Mouse (Mus musculus): Measurements from ENCODE around the gene Lgr5. TPM values are rescaled to one million over a fixed set of nuclear protein-coding genes. Genes with fewer than 3 reads are reported as not detected.

Gene Lgr5
- polyA plus RNA-seq, 1 experiment from 2014 or later = 4.8 TPM

- no peaks in the 10 kb centered on the region for H3K27me3 ChIP-seq (replicated peaks)
- H3K9me3 ChIP-seq = no peaks in the 10 kb centered on the region
- no peak overlapping the region for H3K9ac ChIP-seq
- WGBS = 71% methylated on average over 3 of the region's 3 CpGs
- no peaks in the 10 kb centered on the region for H3K4me1 ChIP-seq
- no peaks in the 10 kb centered on the region for H3K36me3 ChIP-seq
- H3K4me3 ChIP-seq = no peak overlapping the region
- H3K4me2 ChIP-seq (replicated peaks) = no peak overlapping the region
- H3K27ac ChIP-seq = no peak overlapping the region
- ATAC-seq (ENCODE audit: low FRiP score, low read depth) = no peak
Measured at GRCm38 (mm10) chr10:115484660-115485059, 102.9 kb downstream of the Lgr5 start.

GRCm38 (mm10) chr10:115478441-115479141 is 109.0 kb downstream of the Lgr5 start:
- 15% methylated on average over 20 of the region's 20 CpGs for WGBS
- Histone ChIP-seq H3K27ac (no peak overlapping the region), H3K4me1 (peaks cover 8% of the 10 kb centered on the region), H3K36me3 (no peaks in the 10 kb centered on the region), H3K27me3 (replicated peaks) (no peaks in the 10 kb centered on the region), H3K4me2 (replicated peaks) (peak overlapping the region; percentile 53), H3K9me3 (no peaks in the 10 kb centered on the region), H3K9ac (no peak overlapping the region; the same call in 1 of the 2 replicates), H3K4me3 (peak overlapping the region; percentile 5; the same call in 1 of the 2 replicates)
- peak; percentile 76 for ATAC-seq (ENCODE audit: low FRiP score, low read depth)

GRCm38 (mm10) chr10:115476506-115476905 is 111.1 kb downstream of the Lgr5 start:
- 91% methylated on average over 9 of the region's 9 CpGs for WGBS
- H3K36me3 ChIP-seq = no peaks in the 10 kb centered on the region
- no peak overlapping the region for H3K4me3 ChIP-seq
- no peaks in the 10 kb centered on the region for H3K9me3 ChIP-seq
- no peak overlapping the region for H3K27ac ChIP-seq
- H3K27me3 ChIP-seq (replicated peaks) = no peaks in the 10 kb centered on the region
- ATAC-seq (ENCODE audit: low FRiP score, low read depth) = no peak
- no peak overlapping the region for H3K4me2 ChIP-seq (replicated peaks)
- H3K4me1 ChIP-seq = peaks cover 8% of the 10 kb centered on the region
- no peak overlapping the region for H3K9ac ChIP-seq

GRCm38 (mm10) chr10:115475000-115475550 is 112.5 kb downstream of the Lgr5 start:
- 57% methylated on average over 7 of the region's 7 CpGs for whole genome bisulfite sequencing
- Histone ChIP-seq H3K4me2 (replicated peaks) (no peak overlapping the region), H3K36me3 (no peaks in the 10 kb centered on the region), H3K27ac (no peak overlapping the region), H3K4me1 (peaks cover 8% of the 10 kb centered on the region), H3K9ac (no peak overlapping the region), H3K27me3 (replicated peaks) (no peaks in the 10 kb centered on the region), H3K9me3 (no peaks in the 10 kb centered on the region), H3K4me3 (no peak overlapping the region)
- no peak for ATAC-seq (ENCODE audit: low FRiP score, low read depth)

GRCm38 (mm10) chr10:115473213-115473961 is 114.2 kb downstream of the Lgr5 start:
- no peak for ATAC-seq (ENCODE audit: low FRiP score, low read depth)
- Histone ChIP-seq H3K27ac (no peak overlapping the region), H3K4me2 (replicated peaks) (no peak overlapping the region), H3K9me3 (no peaks in the 10 kb centered on the region), H3K9ac (no peak overlapping the region), H3K36me3 (no peaks in the 10 kb centered on the region), H3K27me3 (replicated peaks) (no peaks in the 10 kb centered on the region), H3K4me1 (peaks cover 2% of the 10 kb centered on the region), H3K4me3 (no peak overlapping the region)
- 67% methylated on average over 6 of the region's 6 CpGs for WGBS

GRCm38 (mm10) chr10:115470621-115471334 is 116.8 kb downstream of the Lgr5 start:
- Histone ChIP-seq H3K36me3 (no peaks in the 10 kb centered on the region), H3K27ac (peak overlapping the region; percentile 20; the same call in 1 of the 2 replicates), H3K4me2 (replicated peaks) (peak overlapping the region; percentile 47), H3K9me3 (no peaks in the 10 kb centered on the region), H3K9ac (no peak overlapping the region), H3K27me3 (replicated peaks) (no peaks in the 10 kb centered on the region), H3K4me1 (no peaks in the 10 kb centered on the region; the same call in 1 of the 2 replicates), H3K4me3 (peak overlapping the region; percentile 23)
- WGBS = 41% methylated on average over 17 of the region's 17 CpGs
- no peak; the same call in 1 of the 2 replicates for ATAC-seq (ENCODE audit: low FRiP score, low read depth)

GRCm38 (mm10) chr10:115469040-115469439 is 118.5 kb downstream of the Lgr5 start:
- ATAC-seq (ENCODE audit: low FRiP score, low read depth) = peak; percentile 84
- WGBS = 8% methylated on average over 7 of the region's 7 CpGs
- Histone ChIP-seq H3K9me3 (no peaks in the 10 kb centered on the region), H3K27ac (no peak overlapping the region), H3K9ac (no peak overlapping the region), H3K27me3 (replicated peaks) (no peaks in the 10 kb centered on the region), H3K4me1 (no peaks in the 10 kb centered on the region; the same call in 1 of the 2 replicates), H3K4me2 (replicated peaks) (no peak overlapping the region), H3K36me3 (no peaks in the 10 kb centered on the region), H3K4me3 (no peak overlapping the region)

GRCm38 (mm10) chr10:115468632-115469031 is 118.9 kb downstream of the Lgr5 start:
- H3K4me2 ChIP-seq (replicated peaks) = no peak overlapping the region
- H3K36me3 ChIP-seq = no peaks in the 10 kb centered on the region
- H3K4me3 ChIP-seq = no peak overlapping the region
- no peak overlapping the region for H3K27ac ChIP-seq
- WGBS = 30% methylated on average over 7 of the region's 7 CpGs
- H3K27me3 ChIP-seq (replicated peaks) = no peaks in the 10 kb centered on the region
- H3K9me3 ChIP-seq = no peaks in the 10 kb centered on the region
- no peak overlapping the region for H3K9ac ChIP-seq
- H3K4me1 ChIP-seq = no peaks in the 10 kb centered on the region; the same call in 1 of the 2 replicates
- ATAC-seq (ENCODE audit: low FRiP score, low read depth) = peak; percentile 55

- Histone ChIP-seq H3K4me1 (no peaks in the 10 kb centered on the region; the same call in 1 of the 2 replicates), H3K27ac (no peak overlapping the region), H3K4me3 (no peak overlapping the region), H3K27me3 (replicated peaks) (no peaks in the 10 kb centered on the region), H3K9ac (no peak overlapping the region), H3K36me3 (no peaks in the 10 kb centered on the region), H3K9me3 (no peaks in the 10 kb centered on the region), H3K4me2 (replicated peaks) (no peak overlapping the region)
- WGBS = 90% methylated on average over 8 of the region's 8 CpGs
- no peak for ATAC-seq (ENCODE audit: low FRiP score, low read depth)
Measured at GRCm38 (mm10) chr10:115467985-115468384, 119.6 kb downstream of the Lgr5 start.

- Histone ChIP-seq H3K9ac (no peak overlapping the region), H3K4me1 (no peaks in the 10 kb centered on the region; the same call in 1 of the 2 replicates), H3K4me2 (replicated peaks) (no peak overlapping the region), H3K27me3 (replicated peaks) (no peaks in the 10 kb centered on the region), H3K9me3 (no peaks in the 10 kb centered on the region), H3K27ac (no peak overlapping the region), H3K36me3 (no peaks in the 10 kb centered on the region), H3K4me3 (no peak overlapping the region)
- WGBS = 85% methylated on average over 6 of the region's 6 CpGs
- no peak for ATAC-seq (ENCODE audit: low FRiP score, low read depth)
Measured at GRCm38 (mm10) chr10:115465778-115466177, 121.8 kb downstream of the Lgr5 start.

GRCm38 (mm10) chr10:115465072-115465471 is 122.5 kb downstream of the Lgr5 start:
- H3K9me3 ChIP-seq = no peaks in the 10 kb centered on the region
- no peak overlapping the region for H3K4me2 ChIP-seq (replicated peaks)
- H3K36me3 ChIP-seq = no peaks in the 10 kb centered on the region
- no peaks in the 10 kb centered on the region for H3K27me3 ChIP-seq (replicated peaks)
- H3K9ac ChIP-seq = no peak overlapping the region
- no peak overlapping the region for H3K27ac ChIP-seq
- H3K4me3 ChIP-seq = no peak overlapping the region
- no peak for ATAC-seq (ENCODE audit: low FRiP score, low read depth)
- H3K4me1 ChIP-seq = no peaks in the 10 kb centered on the region; the same call in 1 of the 2 replicates
- WGBS = 78% methylated on average over 7 of the region's 7 CpGs

- Histone ChIP-seq H3K36me3 (no peaks in the 10 kb centered on the region), H3K4me3 (no peak overlapping the region), H3K27me3 (replicated peaks) (no peaks in the 10 kb centered on the region), H3K9ac (no peak overlapping the region), H3K4me2 (replicated peaks) (no peak overlapping the region), H3K9me3 (no peaks in the 10 kb centered on the region), H3K27ac (no peak overlapping the region), H3K4me1 (no peaks in the 10 kb centered on the region)
- no peak for ATAC-seq (ENCODE audit: low FRiP score, low read depth)
- 84% methylated on average over 5 of the region's 5 CpGs for WGBS
Measured at GRCm38 (mm10) chr10:115462646-115463045, 124.9 kb downstream of the Lgr5 start.

Data from neural tube, embryonic 12.5 days (tissue).